Mouse (Mus musculus) G1E (cell line): ENCODE measurements around the gene Katna1. TPM values are rescaled to one million over a fixed set of nuclear protein-coding genes. Genes with fewer than 3 reads are reported as not detected.

Experiments used
- ATAC-seq: 2 replicates; pipeline ENCODE4 v1.8.0; 2016; ENCODE audit warnings: mild to moderate bottlenecking; ENCODE audit not compliant: insufficient number of reproducible peaks, poor library complexity, low FRiP score, severe bottlenecking; ENCODE audit errors: extremely low read depth
- DNase-seq: peaks from one replicate; pipeline ENCODE4 v3.0.0; 2012; ENCODE audit warnings: low spot score
- H3K27me3 ChIP-seq: 2 replicates; pipeline ENCODE4 v1.6.1; 2012; ENCODE audit warnings: mild to moderate bottlenecking, low read length, inconsistent platforms; ENCODE audit not compliant: insufficient read depth
- H3K36me3 ChIP-seq: replicated peaks from 2 replicates; pipeline ENCODE3; 2012; ENCODE audit warnings: mild to moderate bottlenecking, inconsistent platforms
- H3K4me1 ChIP-seq: 2 replicates; pipeline ENCODE4 v1.6.1; 2012; ENCODE audit warnings: low read depth, low read length, inconsistent platforms, mixed read lengths; ENCODE audit not compliant: insufficient read depth
- H3K4me3 ChIP-seq: 2 replicates; pipeline ENCODE4 v1.5.1; 2012; ENCODE audit warnings: low read depth, mild to moderate bottlenecking, inconsistent platforms, low read length, moderate library complexity, mixed read lengths
- H3K9me3 ChIP-seq: replicated peaks from 2 replicates; pipeline ENCODE4 v1.6.1; 2012; ENCODE audit warnings: inconsistent platforms
- CTCF ChIP-seq: IDR thresholded peaks from 2 replicates; pipeline ENCODE4 v1.5.1; 2012; ENCODE audit warnings: low read depth, low read length, inconsistent platforms, mixed read lengths
- GATA1 ChIP-seq: IDR thresholded peaks from 2 replicates; pipeline ENCODE4 v1.6.1; 2012; ENCODE audit warnings: borderline replicate concordance, low read length, inconsistent platforms, mixed read lengths
- GATA2 ChIP-seq: IDR thresholded peaks from 2 replicates; pipeline ENCODE4 v1.6.1; 2012; ENCODE audit warnings: low read depth, low read length, inconsistent platforms, borderline replicate concordance
- POLR2AphosphoS5 ChIP-seq: IDR thresholded peaks from 2 replicates; pipeline ENCODE4 v1.6.1; 2012; ENCODE audit warnings: low read depth, low read length, inconsistent platforms; ENCODE audit not compliant: insufficient replicate concordance
- TAL1 ChIP-seq: conservative IDR thresholded peaks from 2 replicates; pipeline ENCODE4 v1.6.1; 2012; ENCODE audit warnings: low read depth, low read length, inconsistent platforms, mixed read lengths
- polyA plus RNA-seq: library from polyadenylated mRNA; stranded (reverse); fragments of >175 nt; gene quantifications from 2 replicates; pipeline ENCODE4 v1.2.3, GENCODE M21; 2012
- total RNA-seq, 2 experiments: library from RNA; stranded (forward) in 1 of 2; stranded (reverse) in 1 of 2; fragments of 200-1000 nt in 1 of 2; fragments of >200 nt in 1 of 2; fragmentation: Nextera tagmentation in 1 of 2; gene quantifications; 2 replicates each; pipeline ENCODE4 v1.2.3; 2014 to 2017

Gene Katna1
- total and polyA plus RNA-seq, 3 experiments, result 2.7 to 57.0 (median 45.1) TPM

DNA sequence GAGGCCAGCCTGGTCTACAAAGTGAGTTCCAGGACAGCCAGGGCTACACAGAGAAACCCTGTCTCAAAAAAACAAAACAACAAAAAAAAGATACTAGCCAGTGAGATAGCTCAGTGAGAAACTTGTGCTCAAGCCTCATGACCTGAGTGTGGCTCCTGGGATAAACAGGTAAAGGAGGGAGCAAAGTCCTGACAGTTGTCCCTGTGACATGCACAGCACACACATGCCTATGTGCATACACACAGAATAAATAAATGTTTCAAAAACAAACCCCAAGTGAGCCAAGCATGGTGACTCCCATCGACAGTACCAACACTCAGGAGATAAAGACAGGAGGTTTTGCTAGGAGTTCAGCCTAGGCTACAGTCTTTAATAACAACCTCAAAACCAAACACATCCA, 47.0 kb downstream of the Katna1 start:
- no peaks in the 10 kb centered on the region for H3K4me1 ChIP-seq
- H3K4me3 ChIP-seq, result no peak overlapping the region
- DNase-seq, result no peak
- no peaks in the 10 kb centered on the region for H3K27me3 ChIP-seq
- no peaks in the 10 kb centered on the region for H3K9me3 ChIP-seq
- TF ChIP-seq CTCF, result no peak
- no peak for TF ChIP-seq POLR2AphosphoS5
- no peak for TF ChIP-seq GATA1
- ATAC-seq, result no peak
- H3K36me3 ChIP-seq, result peaks cover 89% of the 10 kb centered on the region

DNA sequence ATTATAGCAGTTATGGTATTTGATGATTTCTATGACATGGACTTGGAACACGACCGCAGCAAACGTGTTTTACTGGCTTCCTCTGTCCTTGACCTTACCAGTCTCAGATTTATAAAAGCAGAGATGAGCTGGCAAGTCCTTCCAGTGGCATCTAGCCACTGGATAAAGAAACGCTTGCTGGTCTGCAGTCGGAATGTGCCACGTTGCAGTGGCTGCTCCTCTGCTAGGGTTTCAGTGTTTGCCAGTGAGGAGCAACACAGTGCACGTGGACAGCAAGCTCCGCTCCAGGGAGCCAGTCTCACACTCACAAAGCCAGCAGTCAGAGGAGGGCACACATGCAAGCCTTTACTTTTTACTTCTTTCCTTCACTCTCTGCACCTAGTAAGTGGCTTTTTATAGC, 49.6 kb downstream of the Katna1 start:
- DNase-seq (no peak), ATAC-seq (no peak)
- Histone ChIP-seq H3K4me1 (peaks cover 6% of the 10 kb centered on the region; the same call in 1 of the 2 replicates), H3K9me3 (no peaks in the 10 kb centered on the region), H3K27me3 (no peaks in the 10 kb centered on the region), H3K36me3 (peaks cover 77% of the 10 kb centered on the region), H3K4me3 (no peak overlapping the region)
- TF ChIP-seq POLR2AphosphoS5 (no peak), TAL1 (no peak), GATA2 (no peak), GATA1 (no peak), CTCF (no peak)

DNA sequence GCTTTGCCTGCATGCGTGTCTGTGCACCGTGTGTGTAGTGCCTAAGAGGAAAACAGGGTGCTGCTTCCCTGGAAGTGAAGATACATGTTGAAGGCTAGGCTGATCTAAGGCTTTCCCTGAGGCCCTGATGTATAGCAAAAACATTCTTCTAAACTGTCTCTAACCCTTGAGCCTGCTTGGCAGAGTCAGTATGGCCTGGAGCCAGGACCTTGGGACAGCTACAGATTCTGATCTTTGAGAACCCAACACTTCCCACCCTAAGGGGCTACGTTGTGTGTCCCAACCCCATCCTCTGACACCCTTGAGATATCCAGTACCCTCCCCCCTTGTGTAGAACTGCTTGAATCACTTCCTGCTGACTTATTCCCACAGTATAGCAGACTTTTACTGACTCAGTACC, 52.6 kb downstream of the Katna1 start:
- no peaks in the 10 kb centered on the region for H3K27me3 ChIP-seq
- H3K4me3 ChIP-seq, result no peak overlapping the region
- DNase-seq (no peak), ATAC-seq (no peak)
- H3K9me3 ChIP-seq, result no peaks in the 10 kb centered on the region
- H3K4me1 ChIP-seq, result peaks cover 14% of the 10 kb centered on the region
- H3K36me3 ChIP-seq, result peaks cover 52% of the 10 kb centered on the region
- TF ChIP-seq TAL1, result no peak

DNA sequence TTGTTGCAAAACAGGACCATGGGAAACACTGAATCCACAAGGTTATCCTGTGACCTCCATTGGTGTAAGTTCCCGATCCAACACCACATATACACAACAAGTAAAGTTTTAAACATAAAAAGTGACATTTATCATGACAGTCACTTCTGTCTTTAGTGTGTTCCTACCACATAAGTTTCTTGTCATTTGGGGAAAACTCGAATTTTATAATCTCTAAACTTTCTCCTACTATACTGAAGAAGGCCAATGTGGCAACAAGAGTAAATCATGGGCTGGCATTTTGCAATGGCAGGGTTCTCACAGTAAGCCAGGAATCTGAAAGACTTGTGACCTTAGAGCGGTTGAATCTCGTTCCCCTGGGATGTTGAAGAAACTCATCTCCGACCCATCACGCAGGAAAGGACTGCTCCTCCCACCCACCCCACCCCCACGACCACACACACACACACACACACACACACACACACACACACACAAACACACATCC, 54.0 kb downstream of the Katna1 start:
- Histone ChIP-seq H3K9me3 (no peaks in the 10 kb centered on the region), H3K36me3 (peaks cover 41% of the 10 kb centered on the region), H3K27me3 (no peaks in the 10 kb centered on the region), H3K4me1 (peaks cover 14% of the 10 kb centered on the region), H3K4me3 (peak overlapping the region; percentile 95)
- DNase-seq (no peak), ATAC-seq (no peak)
- TF ChIP-seq POLR2AphosphoS5 (no peak), TAL1 (no peak), GATA2 (no peak), GATA1 (no peak), CTCF (no peak)

DNA sequence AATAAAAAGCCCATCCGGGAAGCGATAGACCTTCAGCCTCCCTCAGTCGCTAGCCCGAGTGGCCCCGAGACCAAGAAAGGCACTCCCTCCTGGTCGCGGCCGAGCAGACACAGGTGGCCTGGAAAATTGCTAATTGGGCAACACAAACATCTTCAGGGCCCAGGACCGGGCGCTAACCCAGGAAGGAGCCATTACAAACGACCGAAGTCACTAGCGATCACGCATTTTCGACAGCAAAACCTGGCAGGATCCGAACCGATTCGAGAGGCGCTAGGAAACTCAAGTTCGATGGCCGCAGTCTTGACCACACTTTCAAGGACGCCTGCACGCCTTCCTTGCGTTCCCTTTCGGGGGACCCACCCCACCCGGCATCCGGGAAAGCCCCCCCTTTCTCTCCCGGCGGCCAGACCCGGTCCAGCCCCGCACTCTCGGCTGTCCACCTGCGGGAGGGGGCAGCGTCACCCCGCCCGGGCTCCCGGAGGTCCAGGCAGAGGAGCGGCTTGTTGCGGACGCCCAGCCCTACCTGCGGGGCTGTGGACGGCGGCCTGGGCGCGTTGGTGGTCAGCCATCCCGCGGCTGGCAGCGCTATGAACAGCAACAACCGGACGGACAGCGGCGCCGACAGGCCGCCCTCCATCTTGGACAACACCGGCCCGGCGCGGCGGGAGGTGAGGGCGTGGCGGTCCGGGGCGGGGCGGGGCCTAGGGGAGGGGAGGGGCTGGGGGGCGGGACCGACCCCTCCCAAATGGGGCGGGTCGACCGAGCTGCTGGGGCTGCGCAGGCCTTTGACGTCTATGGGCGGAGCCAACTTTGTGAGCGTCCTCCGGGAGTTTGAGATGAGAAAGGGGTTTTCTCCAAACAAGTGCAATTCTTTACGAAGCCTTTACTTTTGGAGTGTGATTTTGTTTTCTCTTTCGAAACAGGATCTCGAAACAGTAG, 54.7 kb downstream of the Katna1 start:
- Histone ChIP-seq H3K27me3 (no peaks in the 10 kb centered on the region), H3K9me3 (no peaks in the 10 kb centered on the region), H3K36me3 (peaks cover 33% of the 10 kb centered on the region), H3K4me3 (peak overlapping the region; percentile 95), H3K4me1 (peaks cover 14% of the 10 kb centered on the region)
- DNase-seq, result peak; percentile 94
- TF ChIP-seq TAL1 (no peak), POLR2AphosphoS5 (no peak), GATA2 (no peak), CTCF (no peak), GATA1 (no peak)
- peak; percentile 92 for ATAC-seq

DNA sequence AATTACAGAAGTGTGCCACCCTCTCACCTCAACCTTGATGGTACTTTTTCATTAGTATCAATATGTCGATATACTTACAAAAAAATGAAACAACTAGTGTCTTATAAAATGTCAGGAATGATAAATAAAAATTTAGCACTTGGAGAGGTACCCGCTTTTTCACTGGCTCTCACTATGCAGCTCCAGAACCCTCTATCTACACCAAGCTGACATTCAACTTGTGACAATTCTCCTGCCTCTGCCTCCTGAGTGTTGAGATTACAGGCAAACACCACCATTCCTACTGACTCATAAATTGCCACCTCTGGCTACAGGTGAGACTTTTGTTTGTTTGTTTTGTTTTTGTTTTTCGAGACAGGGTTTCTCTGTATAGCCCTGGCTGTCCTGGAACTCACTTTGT, 55.4 kb downstream of the Katna1 start:
- Histone ChIP-seq H3K27me3 (no peaks in the 10 kb centered on the region), H3K4me1 (peaks cover 14% of the 10 kb centered on the region), H3K9me3 (no peaks in the 10 kb centered on the region), H3K36me3 (peaks cover 26% of the 10 kb centered on the region), H3K4me3 (peak overlapping the region; percentile 95)
- DNase-seq (no peak), ATAC-seq (no peak)
- TF ChIP-seq POLR2AphosphoS5 (no peak), GATA2 (no peak), CTCF (no peak), TAL1 (no peak), GATA1 (no peak)
